Mouse (Mus musculus) lung, postnatal 0 days (tissue): Measurements from ENCODE around the gene Pign.

Experiments
- CTCF ChIP-seq: IDR thresholded peaks from 2 replicates; pipeline ENCODE4 v1.5.1; 2016; ENCODE audit warnings: antibody characterized with exemption, mild to moderate bottlenecking
- EP300 ChIP-seq: IDR thresholded peaks from 2 replicates; pipeline ENCODE4 v1.6.1; 2016; ENCODE audit warnings: antibody characterized with exemption, mild to moderate bottlenecking, control low read depth

DNA sequence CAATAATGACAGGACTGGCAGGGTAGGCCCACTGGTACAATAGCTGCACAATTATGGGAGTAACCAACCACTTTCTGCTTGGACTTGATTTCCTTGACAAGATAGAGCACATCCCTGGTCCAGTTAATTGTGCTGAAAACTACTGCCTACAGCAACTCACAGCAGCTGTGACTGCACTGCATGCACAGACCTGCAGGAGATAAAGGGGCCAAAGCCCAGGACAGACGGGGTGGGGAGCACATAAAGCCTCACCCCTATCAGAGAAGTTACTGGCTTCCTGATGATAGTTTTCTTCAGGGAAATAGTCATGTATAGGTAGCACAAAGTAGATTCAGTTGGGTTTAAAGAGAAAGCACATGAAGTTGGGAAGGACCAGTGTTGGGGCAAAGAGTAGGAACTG, 80.7 kb downstream of the Pign start:
- TF ChIP-seq CTCF (no peak), EP300 (no peak)
